Mouse (Mus musculus) layer of hippocampus, postnatal 25 days (tissue): ENCODE measurements around the gene Rad17. TPM values are rescaled to one million over a fixed set of nuclear protein-coding genes. Genes with fewer than 3 reads are reported as not detected.

Source experiments
- DNase-seq, 2 experiments: peaks; one replicate each; pipeline ENCODE4 v3.0.0; 2022; ENCODE audit warnings: mixed read lengths in 2 of 2, low spot score in 1 of 2; ENCODE audit errors: extremely low spot score in 1 of 2
- total RNA-seq, 2 experiments: library from RNA; stranded (reverse); gene quantifications; 2 replicates each; pipeline ENCODE4 v1.2.3; 2021

Gene Rad17
- total RNA-seq, result 10 to 100 TPM; 13.2 to 14.0 TPM

GRCm38 (mm10) chr13:100650550-100651438 is at the start of gene Rad17, which contains the start of gene Ak6:
Gene Rad17, minus strand, starts transcription at chr13:100651051.
Gene Ak6, plus strand, starts transcription at chr13:100650979.
- peak; percentile 98 for DNase-seq

GRCm38 (mm10) chr13:100698866-100699265 is 48.0 kb upstream of the Rad17 start:
- no peak for DNase-seq

- no peak for DNase-seq
Measured at GRCm38 (mm10) chr13:100697541-100697940, 46.7 kb upstream of the Rad17 start.

GRCm38 (mm10) chr13:100687513-100687912 is 36.7 kb upstream of the Rad17 start:
- DNase-seq, result no peak

GRCm38 (mm10) chr13:100684355-100684754 is 33.5 kb upstream of the Rad17 start:
- DNase-seq, result no peak

GRCm38 (mm10) chr13:100682837-100683236 is 32.0 kb upstream of the Rad17 start:
- no peak for DNase-seq

- no peak for DNase-seq
Measured at GRCm38 (mm10) chr13:100681615-100682014, 30.8 kb upstream of the Rad17 start.

GRCm38 (mm10) chr13:100675936-100676635 is 25.2 kb upstream of the Rad17 start:
- DNase-seq, result no peak

GRCm38 (mm10) chr13:100670181-100670741 is 19.4 kb upstream of the Rad17 start:
- no peak for DNase-seq

- no peak for DNase-seq
Measured at GRCm38 (mm10) chr13:100669291-100670022, 18.6 kb upstream of the Rad17 start, which contains the start of gene Ccdc125. Gene Ccdc125, plus strand, starts transcription at chr13:100669717.

- DNase-seq, result peak; percentile 12 to 57
Measured at GRCm38 (mm10) chr13:100659864-100660456, 9.1 kb upstream of the Rad17 start.

GRCm38 (mm10) chr13:100658091-100658490 is 7.2 kb upstream of the Rad17 start:
- DNase-seq, result no peak

- DNase-seq, result no peak
Measured at GRCm38 (mm10) chr13:100651439-100652186, 762 bp upstream of the Rad17 start, which contains the start of gene Taf9. Gene Taf9, plus strand, starts transcription at chr13:100651579.

- no peak for DNase-seq
Measured at GRCm38 (mm10) chr13:100648223-100648622, 2.6 kb downstream of the Rad17 start.

- DNase-seq, result no peak
Measured at GRCm38 (mm10) chr13:100642471-100643209, 8.2 kb downstream of the Rad17 start.

- no peak for DNase-seq
Measured at GRCm38 (mm10) chr13:100634106-100634691, 16.7 kb downstream of the Rad17 start.

GRCm38 (mm10) chr13:100622241-100622640 is 28.6 kb downstream of the Rad17 start:
- DNase-seq, result no peak

- no peak for DNase-seq
Measured at GRCm38 (mm10) chr13:100617583-100617982, 33.3 kb downstream of the Rad17 start.
